ENCODE assay signal across 8 mouse cellular contexts in the genomic region with DNA sequence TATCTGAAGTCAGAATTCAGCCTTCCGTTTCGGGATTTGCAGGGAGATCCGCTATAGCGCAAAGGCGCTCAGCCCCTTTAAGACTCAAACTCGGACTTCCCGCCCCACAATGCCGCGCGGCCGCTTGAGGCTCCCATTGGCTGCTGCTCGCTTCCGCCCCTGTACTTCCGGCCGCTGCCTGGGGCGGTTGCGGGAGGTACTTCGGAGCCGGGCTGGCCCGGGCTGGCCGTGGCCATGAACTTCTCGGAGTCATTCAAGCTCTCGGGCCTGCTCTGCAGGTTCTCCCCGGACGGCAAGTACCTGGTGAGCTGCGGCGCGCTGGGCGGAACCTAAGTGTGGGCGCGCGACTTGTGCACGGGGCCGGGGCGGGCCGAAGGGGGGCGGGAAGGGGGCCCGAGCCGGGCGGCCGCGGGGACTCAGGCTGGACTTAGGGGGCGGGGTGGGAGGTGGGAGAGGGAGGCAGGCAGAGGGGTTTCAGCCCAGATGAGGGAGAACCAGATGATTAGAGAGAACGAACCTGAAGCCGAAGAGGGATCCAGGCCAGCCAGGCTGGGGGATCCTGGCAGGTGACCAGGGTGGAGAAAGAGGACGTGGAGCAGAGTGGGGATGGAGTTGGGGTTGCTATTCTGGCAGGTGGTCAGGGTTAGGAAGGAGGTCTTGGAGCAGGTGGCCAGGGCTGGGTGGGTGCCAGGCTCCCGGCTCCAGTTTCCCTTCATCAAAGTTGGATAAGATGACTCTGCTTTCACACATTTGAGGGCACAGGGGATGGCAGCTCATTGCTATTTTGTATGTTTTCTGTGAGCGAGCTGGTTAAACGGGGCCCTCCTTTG. TPM values are rescaled to one million over a fixed set of nuclear protein-coding genes. Genes with fewer than 3 reads are reported as not detected.
DNase-seq lines count a peak whose midpoint lies in the region; ATAC-seq lines count a peak whose summit lies in the region.

A gene (plus strand): TSS at position 162 of the 830 bp plus-strand sequence.

- peak; percentile 94 to 95 for ATAC-seq in hematopoietic stem cell, adult 5-6 weeks (replicated peaks in 1 of 2; ENCODE audit: insufficient read depth in 1 of 2, low FRiP score in 2 of 2, low TSS enrichment in 1 of 2, low read depth in 1 of 2, poor library complexity in 2 of 2, severe bottlenecking in 2 of 2)

- DNase-seq in MN1 (ENCODE audit: low spot score), result peak; percentile 92
- peak; percentile 88 for DNase-seq in cerebellum, adult 8-10 months
- DNase-seq in forelimb bud, embryonic 11.5 days (ENCODE audit: low read depth, low spot score), result peak; percentile 93
- DNase-seq in layer of hippocampus, adult 9-10 months (ENCODE audit: low spot score), result peak; percentile 71
- DNase-seq in lung, postnatal 10 days, result peak; percentile 94
- DNase-seq in ovary, postnatal 36 days (ENCODE audit: low spot score), result peak; percentile 88
- DNase-seq in thymus, postnatal 25 days, result peak; percentile 83

RNA-seq across cellular contexts. Expression of the gene that starts here (rescaled TPM):
- 5.8 and 19.1 TPM in 2 replicates for total RNA-seq in hematopoietic stem cell, adult 5-6 weeks (2017)

Comparison
In these comparisons a context has a peak if more than half of its experiments do, and no peak if none do; other contexts are left out.
1. Peak in every context shown above with its lines: DNase-seq and ATAC-seq.